Mouse (Mus musculus): ENCODE results near the gene Aox2. TPM values are rescaled to one million over a fixed set of nuclear protein-coding genes. Genes with fewer than 3 reads are reported as not detected.
A peak's percentile ranks its signal among the peaks of the same experiment; 100 is the strongest.

Aox2 gene
- polyA plus RNA-seq, 1 experiment, result not detected

GRCm38 (mm10) chr1:58280939-58281624, 3.0 kb downstream of the Aox2 start:
- TF ChIP-seq CTCF (IDR thresholded peaks at IDR 0.05; ENCODE audit: low read depth, low read length) (no peak), POLR2A (IDR thresholded peaks at IDR 0.05; ENCODE audit: borderline replicate concordance, low read depth, low read length) (no peak)
- no peak overlapping the region for H3K27ac ChIP-seq (ENCODE audit: insufficient read depth, low read depth, low read length)
- H3K4me3 ChIP-seq (ENCODE audit: insufficient read depth, low read length), result no peak overlapping the region
- H3K4me1 ChIP-seq (ENCODE audit: control insufficient read depth, insufficient read depth, low read length), result no peaks in the 10 kb centered on the region

- TF ChIP-seq POLR2A (IDR thresholded peaks at IDR 0.05; ENCODE audit: borderline replicate concordance, low read depth, low read length) (no peak), CTCF (IDR thresholded peaks at IDR 0.05; ENCODE audit: low read depth, low read length) (no peak)
- Histone ChIP-seq H3K27ac (ENCODE audit: insufficient read depth, low read depth, low read length) (no peak overlapping the region), H3K4me1 (ENCODE audit: control insufficient read depth, insufficient read depth, low read length) (no peaks in the 10 kb centered on the region), H3K4me3 (ENCODE audit: insufficient read depth, low read length) (no peak overlapping the region)
Measured at GRCm38 (mm10) chr1:58281625-58281988, 3.5 kb downstream of the Aox2 start.

GRCm38 (mm10) chr1:58284505-58284904, 6.4 kb downstream of the Aox2 start:
- Histone ChIP-seq H3K4me3 (ENCODE audit: insufficient read depth, low read length) (no peak overlapping the region), H3K4me1 (ENCODE audit: control insufficient read depth, insufficient read depth, low read length) (no peaks in the 10 kb centered on the region)
- no peak for TF ChIP-seq POLR2A (IDR thresholded peaks at IDR 0.05; ENCODE audit: borderline replicate concordance, low read depth, low read length)
- no peak for TF ChIP-seq CTCF (IDR thresholded peaks at IDR 0.05; ENCODE audit: low read depth, low read length)

GRCm38 (mm10) chr1:58288091-58288490, 10.0 kb downstream of the Aox2 start:
- H3K27ac ChIP-seq (ENCODE audit: insufficient read depth, low read depth, low read length), result no peak overlapping the region
- no peak overlapping the region for H3K4me3 ChIP-seq (ENCODE audit: insufficient read depth, low read length)
- TF ChIP-seq CTCF (IDR thresholded peaks at IDR 0.05; ENCODE audit: low read depth, low read length) (no peak), POLR2A (IDR thresholded peaks at IDR 0.05; ENCODE audit: borderline replicate concordance, low read depth, low read length) (no peak)
- peaks cover 10% of the 10 kb centered on the region for H3K4me1 ChIP-seq (ENCODE audit: control insufficient read depth, insufficient read depth, low read length)

More at GRCm38 (mm10) chr1:58284505-58284904, 6.4 kb downstream of the Aox2 start:
- H3K27ac ChIP-seq (ENCODE audit: insufficient read depth, low read depth, low read length), result no peak overlapping the region

- Histone ChIP-seq H3K27ac (ENCODE audit: insufficient read depth, low read depth, low read length) (no peak overlapping the region), H3K4me3 (ENCODE audit: insufficient read depth, low read length) (peak overlapping the region; percentile 58), H3K4me1 (ENCODE audit: control insufficient read depth, insufficient read depth, low read length) (peaks cover 10% of the 10 kb centered on the region)
- TF ChIP-seq CTCF (IDR thresholded peaks at IDR 0.05; ENCODE audit: low read depth, low read length), result no peak
- no peak for TF ChIP-seq POLR2A (IDR thresholded peaks at IDR 0.05; ENCODE audit: borderline replicate concordance, low read depth, low read length)
Measured at GRCm38 (mm10) chr1:58289863-58290469, 11.8 kb downstream of the Aox2 start.

- H3K4me3 ChIP-seq (ENCODE audit: insufficient read depth, low read length), result no peak overlapping the region
- peaks cover 10% of the 10 kb centered on the region for H3K4me1 ChIP-seq (ENCODE audit: control insufficient read depth, insufficient read depth, low read length)
- no peak overlapping the region for H3K27ac ChIP-seq (ENCODE audit: insufficient read depth, low read depth, low read length)
- TF ChIP-seq CTCF (IDR thresholded peaks at IDR 0.05; ENCODE audit: low read depth, low read length), result no peak
- TF ChIP-seq POLR2A (IDR thresholded peaks at IDR 0.05; ENCODE audit: borderline replicate concordance, low read depth, low read length), result no peak
Measured at GRCm38 (mm10) chr1:58291394-58292300, 13.5 kb downstream of the Aox2 start.

GRCm38 (mm10) chr1:58294730-58295129, 16.6 kb downstream of the Aox2 start:
- Histone ChIP-seq H3K27ac (ENCODE audit: insufficient read depth, low read depth, low read length) (no peak overlapping the region), H3K4me3 (ENCODE audit: insufficient read depth, low read length) (no peak overlapping the region), H3K4me1 (ENCODE audit: control insufficient read depth, insufficient read depth, low read length) (peaks cover 9% of the 10 kb centered on the region)
- no peak for TF ChIP-seq POLR2A (IDR thresholded peaks at IDR 0.05; ENCODE audit: borderline replicate concordance, low read depth, low read length)
- no peak for TF ChIP-seq CTCF (IDR thresholded peaks at IDR 0.05; ENCODE audit: low read depth, low read length)

GRCm38 (mm10) chr1:58296278-58296677, 18.2 kb downstream of the Aox2 start:
- no peaks in the 10 kb centered on the region for H3K4me1 ChIP-seq (ENCODE audit: control insufficient read depth, insufficient read depth, low read length)
- no peak overlapping the region for H3K27ac ChIP-seq (ENCODE audit: insufficient read depth, low read depth, low read length)
- TF ChIP-seq POLR2A (IDR thresholded peaks at IDR 0.05; ENCODE audit: borderline replicate concordance, low read depth, low read length) (no peak), CTCF (IDR thresholded peaks at IDR 0.05; ENCODE audit: low read depth, low read length) (peak; percentile 72)
- no peak overlapping the region for H3K4me3 ChIP-seq (ENCODE audit: insufficient read depth, low read length)

- TF ChIP-seq POLR2A (IDR thresholded peaks at IDR 0.05; ENCODE audit: borderline replicate concordance, low read depth, low read length) (no peak), CTCF (IDR thresholded peaks at IDR 0.05; ENCODE audit: low read depth, low read length) (no peak)
- H3K27ac ChIP-seq (ENCODE audit: insufficient read depth, low read depth, low read length), result no peak overlapping the region
- no peaks in the 10 kb centered on the region for H3K4me1 ChIP-seq (ENCODE audit: control insufficient read depth, insufficient read depth, low read length)
- H3K4me3 ChIP-seq (ENCODE audit: insufficient read depth, low read length), result no peak overlapping the region
Measured at GRCm38 (mm10) chr1:58296821-58297220, 18.7 kb downstream of the Aox2 start.

Data from bone marrow macrophage, adult 2 months (primary cell).